Mouse (Mus musculus) layer of hippocampus, postnatal 36 days (tissue): ENCODE data around the gene Noc2l. TPM values are rescaled to one million over a fixed set of nuclear protein-coding genes. Genes with fewer than 3 reads are reported as not detected.

Experiments used
- microRNA-seq, 2 experiments: library from miRNA; unstranded; fragments of <30 nt; microRNA quantifications; one replicate each; pipeline ENCODE4 v1.2.0; 2021
- total RNA-seq, 2 experiments: library from RNA; stranded (reverse); gene quantifications; 2 replicates each; pipeline ENCODE4 v1.2.3; 2021

Noc2l gene
- total RNA-seq, 2 experiments from 2014 or later = 65.7 to 71.6 TPM

Small RNA genes lying within 50 kb of the gene (microRNA-seq; reads per million reads assigned to microRNA genes)
- gene Mir7658 = 1.8 to 2.3 reads per million in 2 experiments

Other genes with a start within 250 kb of the Noc2l start
- gene B3galt6, start 243.4 kb upstream of the Noc2l start, total RNA-seq = 10 to 100 TPM in 1 of 2 experiments, 1 to 10 TPM in 1; 9.7 to 10.6 TPM
- gene Sdf4, start 243.1 kb upstream of the Noc2l start, total RNA-seq = 100 to 1,000 TPM; 178 to 190 TPM
- gene Tnfrsf4, start 222.2 kb upstream of the Noc2l start, total RNA-seq = 1 to 10 TPM; 2.3 to 2.5 TPM
- gene Tnfrsf18, start 209.8 kb upstream of the Noc2l start, total RNA-seq = not detected
- under 1 TPM in 1 of 2 experiments, not detected in 1; 0.20 TPM for gene Ttll10, start 176.6 kb upstream of the Noc2l start, total RNA-seq
- 10 to 100 TPM; 31.5 to 32.1 TPM for gene 9430015G10Rik, start 126.0 kb upstream of the Noc2l start, total RNA-seq
- 1 to 10 TPM; 1.0 to 1.3 TPM for gene Rnf223, start 105.5 kb upstream of the Noc2l start, total RNA-seq
- 100 to 1,000 TPM; 142 to 154 TPM for gene Agrn, start 38.5 kb upstream of the Noc2l start, total RNA-seq
- gene Isg15, start 35.2 kb upstream of the Noc2l start, total RNA-seq = 1 to 10 TPM in 1 of 2 experiments, not detected in 1; 1.9 TPM
- 1 to 10 TPM; 5.5 to 6.6 TPM for gene AW011738, start 32.7 kb upstream of the Noc2l start, total RNA-seq
- under 1 TPM; 0.28 to 0.37 TPM for gene Perm1, start 20.1 kb upstream of the Noc2l start, total RNA-seq
- gene Plekhn1, start 1.2 kb upstream of the Noc2l start, total RNA-seq = 10 to 100 TPM; 43.1 to 44.9 TPM
- 1 to 10 TPM; 4.1 to 4.8 TPM for gene Samd11, start 19.6 kb downstream of the Noc2l start, total RNA-seq
- not detected for gene Vmn2r-ps159, start 95.1 kb downstream of the Noc2l start, total RNA-seq